Mouse (Mus musculus): ENCODE results near the gene Gad2. TPM values are rescaled to one million over a fixed set of nuclear protein-coding genes. Genes with fewer than 3 reads are reported as not detected.

Gene Gad2
- polyA plus RNA-seq, 1 experiment, result not detected

DNA sequence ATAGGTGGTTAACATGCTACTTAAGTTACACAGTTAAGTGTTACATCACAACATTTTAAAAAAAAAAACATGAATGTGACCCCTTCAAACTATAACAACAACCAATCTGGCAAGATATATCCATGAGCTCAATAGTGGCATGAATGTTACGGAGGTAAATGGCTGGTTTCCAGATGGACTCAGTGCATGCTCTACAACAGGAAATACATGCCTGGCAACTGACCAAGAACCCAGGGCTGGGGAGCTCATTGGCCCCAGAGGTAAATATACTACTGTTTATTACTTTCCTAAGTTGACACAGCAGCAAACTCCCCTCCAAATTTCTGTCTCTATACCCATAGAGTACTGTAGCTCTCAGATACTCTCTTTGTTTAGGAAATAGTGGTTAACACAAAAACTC is 26.4 kb downstream of the Gad2 start:
- Histone ChIP-seq H3K27ac (ENCODE audit: insufficient read depth, low read depth, low read length) (no peak overlapping the region), H3K4me3 (ENCODE audit: insufficient read depth, low read length) (no peak overlapping the region), H3K4me1 (ENCODE audit: control insufficient read depth, insufficient read depth, low read length) (no peaks in the 10 kb centered on the region)
- no peak for TF ChIP-seq POLR2A (IDR thresholded peaks at IDR 0.05; ENCODE audit: borderline replicate concordance, low read depth, low read length)
- no peak for TF ChIP-seq CTCF (IDR thresholded peaks at IDR 0.05; ENCODE audit: low read depth, low read length)

DNA sequence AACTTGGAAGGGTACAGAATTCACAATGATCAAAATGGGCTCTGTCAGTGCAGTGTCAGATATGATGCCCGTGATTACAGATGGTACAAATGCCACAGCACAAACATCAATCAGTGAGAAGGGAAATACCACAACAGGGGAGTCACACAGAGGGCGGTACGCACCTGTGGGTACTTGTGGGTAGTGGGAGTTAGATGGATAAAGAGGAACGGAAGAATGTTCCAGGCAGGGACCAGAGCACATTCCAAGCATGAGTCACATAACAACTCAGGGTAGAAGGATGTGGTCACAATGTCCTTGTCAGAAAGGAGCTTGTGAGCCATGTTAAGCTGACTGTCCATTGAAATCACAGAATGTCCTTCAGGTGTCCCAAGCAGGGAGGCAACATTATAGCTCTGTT is 29.8 kb downstream of the Gad2 start:
- Histone ChIP-seq H3K4me1 (ENCODE audit: control insufficient read depth, insufficient read depth, low read length) (no peaks in the 10 kb centered on the region), H3K4me3 (ENCODE audit: insufficient read depth, low read length) (no peak overlapping the region), H3K27ac (ENCODE audit: insufficient read depth, low read depth, low read length) (no peak overlapping the region)
- no peak for TF ChIP-seq CTCF (IDR thresholded peaks at IDR 0.05; ENCODE audit: low read depth, low read length)
- no peak for TF ChIP-seq POLR2A (IDR thresholded peaks at IDR 0.05; ENCODE audit: borderline replicate concordance, low read depth, low read length)

DNA sequence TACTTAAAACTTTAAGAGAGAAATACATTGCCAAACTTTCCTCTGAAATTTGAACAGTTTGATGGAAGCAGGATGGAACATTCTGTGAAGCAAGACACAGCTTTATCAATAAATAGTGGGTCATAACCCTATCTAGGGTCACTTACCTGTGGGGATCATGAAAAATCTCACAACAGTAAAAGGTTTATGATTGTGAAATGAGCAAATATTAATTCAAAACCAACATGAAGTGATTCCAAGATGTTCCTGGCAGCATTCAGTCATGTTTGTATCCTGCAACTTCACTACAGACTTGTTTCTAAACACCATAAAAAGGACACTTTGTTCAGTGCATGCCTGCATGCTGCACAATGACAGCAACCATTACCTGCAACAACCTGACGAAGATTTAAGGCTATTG is 41.7 kb downstream of the Gad2 start:
- no peak overlapping the region for H3K4me3 ChIP-seq (ENCODE audit: insufficient read depth, low read length)
- TF ChIP-seq CTCF (IDR thresholded peaks at IDR 0.05; ENCODE audit: low read depth, low read length) (no peak), POLR2A (IDR thresholded peaks at IDR 0.05; ENCODE audit: borderline replicate concordance, low read depth, low read length) (no peak)
- H3K27ac ChIP-seq (ENCODE audit: insufficient read depth, low read depth, low read length), result no peak overlapping the region
- H3K4me1 ChIP-seq (ENCODE audit: control insufficient read depth, insufficient read depth, low read length), result no peaks in the 10 kb centered on the region

DNA sequence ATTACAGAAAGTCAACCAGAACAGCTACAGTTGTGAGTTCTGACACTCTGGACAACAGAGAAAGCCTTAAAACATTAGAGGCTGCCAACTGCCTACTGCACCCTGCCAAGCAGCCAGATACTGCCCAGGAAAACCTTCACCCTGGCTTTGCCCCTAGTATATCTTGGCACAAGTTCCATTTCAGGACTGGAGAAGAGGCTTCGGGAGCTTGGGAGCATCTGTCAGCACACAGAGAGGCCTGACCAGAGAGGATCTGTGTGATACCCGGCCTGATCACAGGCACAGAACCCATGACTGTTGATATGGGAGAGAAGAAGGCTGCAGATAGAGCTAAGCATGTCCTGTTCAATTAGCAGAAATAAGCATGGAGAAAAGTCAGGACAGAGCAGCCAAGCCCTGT is 48.4 kb downstream of the Gad2 start:
- H3K4me1 ChIP-seq (ENCODE audit: control insufficient read depth, insufficient read depth, low read length), result no peaks in the 10 kb centered on the region
- H3K27ac ChIP-seq (ENCODE audit: insufficient read depth, low read depth, low read length), result no peak overlapping the region
- no peak for TF ChIP-seq CTCF (IDR thresholded peaks at IDR 0.05; ENCODE audit: low read depth, low read length)
- TF ChIP-seq POLR2A (IDR thresholded peaks at IDR 0.05; ENCODE audit: borderline replicate concordance, low read depth, low read length), result no peak
- no peak overlapping the region for H3K4me3 ChIP-seq (ENCODE audit: insufficient read depth, low read length)

DNA sequence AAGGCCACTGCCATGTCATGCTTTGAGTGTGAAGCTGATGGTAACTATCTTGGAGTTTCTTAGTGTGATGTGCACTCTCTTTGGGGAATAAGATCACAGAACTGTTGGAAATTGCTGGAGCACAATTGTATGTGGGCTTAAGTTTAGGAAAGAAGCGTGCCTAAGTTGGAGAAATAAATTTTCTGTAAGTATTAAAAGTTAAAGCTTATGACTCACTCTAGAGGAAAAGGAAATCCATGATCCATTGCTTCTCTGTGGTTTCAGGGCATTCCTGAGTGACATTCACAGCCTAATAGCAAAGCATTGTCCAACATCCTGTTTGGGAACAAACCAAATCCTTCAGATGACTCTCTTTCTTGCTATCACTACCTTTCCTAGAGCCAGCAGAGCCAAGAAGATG is 49.3 kb downstream of the Gad2 start:
- H3K4me3 ChIP-seq (ENCODE audit: insufficient read depth, low read length), result no peak overlapping the region
- no peak overlapping the region for H3K27ac ChIP-seq (ENCODE audit: insufficient read depth, low read depth, low read length)
- TF ChIP-seq CTCF (IDR thresholded peaks at IDR 0.05; ENCODE audit: low read depth, low read length), result no peak
- TF ChIP-seq POLR2A (IDR thresholded peaks at IDR 0.05; ENCODE audit: borderline replicate concordance, low read depth, low read length), result no peak
- no peaks in the 10 kb centered on the region for H3K4me1 ChIP-seq (ENCODE audit: control insufficient read depth, insufficient read depth, low read length)

DNA sequence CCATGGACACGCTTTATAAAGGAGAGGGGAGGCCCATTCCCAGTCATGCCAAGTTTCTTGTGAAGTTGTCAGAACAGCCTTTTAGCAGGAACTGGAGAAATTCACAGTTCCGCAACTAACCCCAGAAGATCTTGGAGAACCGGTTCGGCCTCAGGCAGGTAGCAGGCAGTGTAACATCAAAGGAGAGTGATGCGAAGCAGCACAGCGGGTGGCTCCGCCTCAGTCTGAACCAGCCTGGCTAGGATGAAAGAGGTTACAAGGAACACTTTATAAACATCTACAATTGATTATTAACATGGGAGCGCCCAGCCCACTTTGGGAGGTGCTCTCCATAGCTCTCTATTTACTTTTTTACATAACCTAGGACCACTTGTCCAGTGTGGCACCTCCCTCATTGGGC is 55.1 kb downstream of the Gad2 start:
- H3K27ac ChIP-seq (ENCODE audit: insufficient read depth, low read depth, low read length), result no peak overlapping the region
- no peak for TF ChIP-seq POLR2A (IDR thresholded peaks at IDR 0.05; ENCODE audit: borderline replicate concordance, low read depth, low read length)
- no peak for TF ChIP-seq CTCF (IDR thresholded peaks at IDR 0.05; ENCODE audit: low read depth, low read length)
- no peaks in the 10 kb centered on the region for H3K4me1 ChIP-seq (ENCODE audit: control insufficient read depth, insufficient read depth, low read length)
- H3K4me3 ChIP-seq (ENCODE audit: insufficient read depth, low read length), result no peak overlapping the region

DNA sequence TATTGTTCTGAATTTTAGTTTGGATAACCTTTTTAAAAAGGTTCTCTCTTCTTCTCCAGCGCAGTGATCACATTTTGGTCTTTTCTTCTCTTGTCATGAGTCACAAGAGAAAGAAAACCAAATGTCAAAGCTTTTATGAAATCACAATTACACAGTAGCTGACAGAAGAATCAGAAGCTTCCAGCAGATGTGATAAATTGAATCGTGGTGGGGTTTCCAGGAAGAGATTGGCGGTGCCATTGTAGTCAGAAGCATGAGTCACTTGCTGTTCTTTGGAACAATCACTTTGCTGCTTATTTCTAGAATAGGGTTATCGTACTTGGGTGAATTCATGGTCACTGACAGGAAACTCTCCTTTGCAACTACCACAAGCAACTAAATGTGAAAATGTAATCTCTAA is 57.9 kb downstream of the Gad2 start:
- H3K27ac ChIP-seq (ENCODE audit: insufficient read depth, low read depth, low read length), result no peak overlapping the region
- TF ChIP-seq CTCF (IDR thresholded peaks at IDR 0.05; ENCODE audit: low read depth, low read length) (no peak), POLR2A (IDR thresholded peaks at IDR 0.05; ENCODE audit: borderline replicate concordance, low read depth, low read length) (no peak)
- no peak overlapping the region for H3K4me3 ChIP-seq (ENCODE audit: insufficient read depth, low read length)
- H3K4me1 ChIP-seq (ENCODE audit: control insufficient read depth, insufficient read depth, low read length), result no peaks in the 10 kb centered on the region

DNA sequence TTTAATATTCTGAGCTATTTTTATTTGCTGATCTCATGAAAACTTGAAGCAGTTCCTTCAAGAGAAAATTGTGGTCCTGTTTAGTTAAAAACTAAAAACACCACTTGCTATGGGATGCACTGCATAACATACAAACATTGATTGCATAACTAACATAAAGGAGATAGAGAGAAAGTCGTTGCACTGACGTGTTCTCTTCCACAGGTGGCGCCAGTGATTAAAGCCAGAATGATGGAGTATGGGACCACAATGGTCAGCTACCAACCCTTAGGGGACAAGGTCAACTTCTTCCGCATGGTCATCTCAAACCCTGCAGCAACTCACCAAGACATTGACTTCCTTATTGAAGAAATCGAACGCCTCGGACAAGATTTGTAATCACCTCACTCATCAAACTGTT is 68.0 kb downstream of the Gad2 start:
- no peak for TF ChIP-seq POLR2A (IDR thresholded peaks at IDR 0.05; ENCODE audit: borderline replicate concordance, low read depth, low read length)
- no peak for TF ChIP-seq CTCF (IDR thresholded peaks at IDR 0.05; ENCODE audit: low read depth, low read length)
- no peaks in the 10 kb centered on the region for H3K4me1 ChIP-seq (ENCODE audit: control insufficient read depth, insufficient read depth, low read length)
- H3K27ac ChIP-seq (ENCODE audit: insufficient read depth, low read depth, low read length), result no peak overlapping the region
- no peak overlapping the region for H3K4me3 ChIP-seq (ENCODE audit: insufficient read depth, low read length)

DNA sequence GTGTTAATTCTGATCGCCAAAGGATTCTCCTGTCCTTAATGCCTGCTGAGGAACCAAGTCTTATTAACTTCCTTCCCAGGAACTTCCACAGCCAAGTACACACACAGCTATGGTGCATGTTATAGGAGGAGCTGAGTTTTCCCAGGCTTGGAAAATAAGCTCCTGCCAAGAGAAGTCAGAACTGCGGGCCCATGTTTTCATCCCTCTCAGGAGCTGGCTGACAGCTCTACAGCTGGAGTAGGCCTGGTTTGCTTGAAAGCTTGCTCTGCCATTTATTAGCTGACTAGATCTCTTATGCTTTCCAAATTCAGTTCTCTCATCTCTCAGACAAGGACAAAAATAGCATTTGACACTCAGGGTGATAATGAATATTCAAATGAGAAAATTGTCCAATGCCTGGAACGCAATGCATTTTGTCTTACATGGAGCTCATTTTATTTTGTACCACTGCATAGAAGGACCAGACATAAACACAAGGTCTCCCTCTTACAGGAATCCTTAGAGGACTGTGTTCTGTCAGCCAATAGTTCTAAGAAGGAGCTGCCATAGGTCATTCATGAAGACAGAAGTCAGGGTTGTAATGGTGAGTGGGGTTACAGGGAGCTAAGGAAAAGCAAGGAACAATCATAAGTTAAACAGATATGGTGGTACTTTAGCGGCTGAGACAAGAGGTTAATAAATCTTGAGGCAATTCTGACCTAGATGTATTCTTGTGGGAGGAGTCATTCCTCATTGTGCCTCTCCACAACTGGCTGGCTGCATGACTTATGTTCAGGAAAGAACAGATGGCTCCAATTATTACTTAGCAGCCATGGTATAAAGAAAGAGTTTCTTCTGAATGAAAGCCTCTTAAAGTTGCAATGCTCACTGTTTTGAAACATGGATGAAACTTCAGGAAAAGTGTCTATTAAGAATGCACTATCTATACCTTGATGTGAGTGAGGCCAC is 83.0 kb downstream of the Gad2 start:
- Histone ChIP-seq H3K4me3 (ENCODE audit: insufficient read depth, low read length) (no peak overlapping the region), H3K4me1 (ENCODE audit: control insufficient read depth, insufficient read depth, low read length) (no peaks in the 10 kb centered on the region), H3K27ac (ENCODE audit: insufficient read depth, low read depth, low read length) (no peak overlapping the region)
- TF ChIP-seq CTCF (IDR thresholded peaks at IDR 0.05; ENCODE audit: low read depth, low read length) (no peak), POLR2A (IDR thresholded peaks at IDR 0.05; ENCODE audit: borderline replicate concordance, low read depth, low read length) (no peak)

DNA sequence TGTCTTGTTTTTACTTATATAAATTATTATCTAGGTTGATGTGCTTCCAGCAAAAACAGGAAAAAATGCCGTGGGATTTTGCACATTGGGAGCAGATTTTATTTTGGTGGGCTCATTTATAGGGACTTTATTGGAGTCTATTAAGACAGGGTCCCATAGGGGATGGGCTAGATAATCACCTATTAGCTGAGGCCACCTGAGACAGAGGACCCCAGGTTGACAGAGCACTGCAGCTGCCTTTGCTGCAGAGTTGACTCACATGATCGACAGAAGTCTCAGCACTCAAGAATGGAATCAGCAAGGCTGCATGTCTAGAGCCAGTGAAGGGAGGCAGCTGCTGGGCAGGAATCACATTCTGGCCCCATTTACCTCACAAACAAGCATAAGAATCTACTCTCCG is 84.2 kb downstream of the Gad2 start:
- TF ChIP-seq CTCF (IDR thresholded peaks at IDR 0.05; ENCODE audit: low read depth, low read length), result no peak
- no peak overlapping the region for H3K27ac ChIP-seq (ENCODE audit: insufficient read depth, low read depth, low read length)
- no peaks in the 10 kb centered on the region for H3K4me1 ChIP-seq (ENCODE audit: control insufficient read depth, insufficient read depth, low read length)
- no peak overlapping the region for H3K4me3 ChIP-seq (ENCODE audit: insufficient read depth, low read length)
